Mouse (Mus musculus): ENCODE measurements around the gene Unc13a. TPM values are rescaled to one million over a fixed set of nuclear protein-coding genes. Genes with fewer than 3 reads are reported as not detected.
A peak's percentile ranks its signal among the peaks of the same experiment; 100 is the strongest.

The Unc13a gene
- polyA plus RNA-seq, 1 experiment from 2014 or later: 17.1 TPM

DNA sequence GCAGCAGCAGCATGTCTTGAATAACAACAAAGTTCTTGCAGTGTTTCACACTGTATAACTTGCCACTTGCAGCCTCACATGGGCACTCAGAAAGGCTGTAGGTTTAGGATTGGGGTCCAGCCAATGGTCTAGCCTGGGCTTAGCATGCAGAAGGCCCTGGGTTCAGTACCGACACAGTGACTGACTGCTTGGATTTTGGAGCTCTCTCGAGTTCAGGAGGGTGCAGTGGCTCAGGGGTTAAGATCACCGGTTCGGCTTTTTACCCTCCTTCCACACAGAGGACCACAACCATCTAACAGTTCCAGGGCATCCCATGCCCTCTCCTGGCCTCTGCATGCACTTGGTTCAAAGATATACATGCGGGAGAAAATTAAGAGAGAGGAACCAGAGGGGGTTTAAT, 80.5 kb downstream of the Unc13a start:
- WGBS: 23% methylated on average over 5 of the region's 5 CpGs
- Histone ChIP-seq H3K4me2 (replicated peaks) (peak overlapping the region; percentile 94), H3K27me3 (no peaks in the 10 kb centered on the region), H3K9ac (replicated peaks) (peak overlapping the region; percentile 96), H3K9me3 (no peaks in the 10 kb centered on the region), H3K4me1 (replicated peaks) (peaks cover 36% of the 10 kb centered on the region), H3K27ac (peak overlapping the region; percentile 98), H3K36me3 (peaks cover 23% of the 10 kb centered on the region), H3K4me3 (replicated peaks) (peak overlapping the region; percentile 75)
- no peak for ATAC-seq

DNA sequence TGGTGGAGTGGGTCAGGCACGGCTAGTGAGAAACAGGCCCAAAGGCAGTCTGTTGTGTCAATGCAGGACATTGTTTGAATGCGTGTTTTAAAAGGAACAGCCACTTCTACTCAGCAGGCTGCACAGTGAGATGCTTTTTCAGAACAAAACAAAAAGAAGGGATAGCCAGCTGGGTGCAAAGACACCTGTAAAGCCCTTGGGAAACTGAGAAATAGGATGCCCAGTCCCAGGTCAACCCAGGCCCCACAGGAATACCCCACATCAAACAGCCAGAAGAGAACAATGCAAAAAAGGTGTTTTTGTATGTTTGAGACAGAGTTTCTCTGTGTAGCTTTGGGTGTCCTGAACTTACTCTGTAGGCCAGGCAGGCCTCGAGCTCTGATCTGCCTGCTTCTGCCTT, 82.8 kb downstream of the Unc13a start:
- Histone ChIP-seq H3K27me3 (no peaks in the 10 kb centered on the region), H3K9me3 (no peaks in the 10 kb centered on the region), H3K27ac (no peak overlapping the region), H3K36me3 (peaks cover 41% of the 10 kb centered on the region), H3K4me1 (replicated peaks) (peaks cover 26% of the 10 kb centered on the region), H3K9ac (replicated peaks) (no peak overlapping the region), H3K4me3 (replicated peaks) (no peak overlapping the region), H3K4me2 (replicated peaks) (no peak overlapping the region)
- 69% methylated on average over 3 of the region's 3 CpGs for whole genome bisulfite sequencing
- no peak for ATAC-seq

DNA sequence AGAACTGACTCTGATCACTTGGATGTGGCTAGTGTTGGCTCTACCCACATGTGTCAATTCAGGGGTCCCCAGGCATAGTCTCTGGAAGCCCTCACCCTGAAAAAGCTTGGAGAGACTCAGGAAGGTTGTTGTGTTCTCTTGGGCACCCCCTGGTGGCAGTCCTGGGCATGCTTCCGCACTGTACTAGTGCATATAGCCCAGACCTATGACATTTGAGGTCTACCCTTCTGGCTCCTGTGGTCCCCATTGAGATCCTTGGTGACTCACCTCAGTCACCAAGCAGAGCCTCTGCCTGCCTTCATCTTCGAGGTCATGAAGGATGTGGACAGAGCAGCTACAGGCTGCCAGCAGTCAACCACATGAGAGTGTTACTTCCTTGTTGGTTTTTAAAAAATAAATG, 84.7 kb downstream of the Unc13a start:
- Histone ChIP-seq H3K9ac (replicated peaks) (no peak overlapping the region), H3K4me1 (replicated peaks) (peaks cover 13% of the 10 kb centered on the region), H3K4me2 (replicated peaks) (no peak overlapping the region), H3K27me3 (no peaks in the 10 kb centered on the region), H3K4me3 (replicated peaks) (no peak overlapping the region), H3K27ac (no peak overlapping the region), H3K36me3 (peaks cover 48% of the 10 kb centered on the region), H3K9me3 (no peaks in the 10 kb centered on the region)
- 71% methylated on average over 2 of the region's 2 CpGs for WGBS
- ATAC-seq: no peak

DNA sequence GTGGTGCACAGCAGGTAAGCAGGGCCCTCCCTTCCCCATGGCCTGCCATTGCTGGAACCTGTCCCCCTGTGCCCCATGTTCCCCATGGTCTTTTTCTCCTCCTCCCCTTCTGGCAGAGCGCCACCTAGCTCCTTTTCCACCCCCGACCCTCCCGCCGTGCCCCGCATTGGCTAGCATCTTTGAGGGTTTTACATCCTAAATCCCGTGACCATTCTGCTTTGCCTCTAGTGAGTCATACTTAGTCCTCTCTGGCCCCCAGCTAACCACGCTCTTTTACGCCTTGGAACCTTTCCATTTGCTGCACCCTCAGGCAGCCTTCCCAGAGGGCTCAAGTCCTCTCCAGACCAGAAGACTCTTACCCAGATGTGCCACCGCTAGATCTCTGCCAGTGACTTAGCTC, 91.4 kb downstream of the Unc13a start:
- Histone ChIP-seq H3K4me2 (replicated peaks) (no peak overlapping the region), H3K36me3 (peaks cover 44% of the 10 kb centered on the region), H3K9ac (replicated peaks) (no peak overlapping the region), H3K27me3 (no peaks in the 10 kb centered on the region), H3K4me3 (replicated peaks) (no peak overlapping the region), H3K9me3 (no peaks in the 10 kb centered on the region), H3K4me1 (replicated peaks) (peaks cover 16% of the 10 kb centered on the region), H3K27ac (no peak overlapping the region)
- WGBS: 26% methylated on average over 9 of the region's 9 CpGs
- ATAC-seq: peak; percentile 38

DNA sequence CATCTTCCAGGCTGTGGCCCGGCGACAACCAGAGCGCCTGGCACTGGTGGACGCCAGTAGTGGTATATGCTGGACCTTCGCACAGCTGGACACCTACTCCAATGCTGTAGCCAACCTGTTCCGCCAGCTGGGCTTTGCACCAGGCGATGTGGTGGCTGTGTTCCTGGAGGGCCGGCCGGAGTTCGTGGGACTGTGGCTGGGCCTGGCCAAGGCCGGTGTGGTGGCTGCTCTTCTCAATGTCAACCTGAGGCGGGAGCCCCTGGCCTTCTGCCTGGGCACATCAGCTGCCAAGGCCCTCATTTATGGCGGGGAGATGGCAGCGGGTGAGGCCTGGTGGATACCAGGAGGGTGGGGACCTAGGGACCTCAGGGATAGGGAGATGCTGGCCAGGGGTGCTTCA, 92.1 kb downstream of the Unc13a start:
- H3K4me3 ChIP-seq (replicated peaks): no peak overlapping the region
- 0 out of 2 replicates have a peak overlapping the region, but pooled peaks have one; percentile 5 for H3K27ac ChIP-seq
- H3K27me3 ChIP-seq: no peaks in the 10 kb centered on the region
- H3K9me3 ChIP-seq: no peaks in the 10 kb centered on the region
- H3K36me3 ChIP-seq: peaks cover 37% of the 10 kb centered on the region
- peaks cover 16% of the 10 kb centered on the region for H3K4me1 ChIP-seq (replicated peaks)
- 89% methylated on average over 14 of the region's 14 CpGs for WGBS
- 0 out of 2 replicates have a peak, but pooled peaks have one; percentile 8 for ATAC-seq
- no peak overlapping the region for H3K4me2 ChIP-seq (replicated peaks)
- H3K9ac ChIP-seq (replicated peaks): no peak overlapping the region

DNA sequence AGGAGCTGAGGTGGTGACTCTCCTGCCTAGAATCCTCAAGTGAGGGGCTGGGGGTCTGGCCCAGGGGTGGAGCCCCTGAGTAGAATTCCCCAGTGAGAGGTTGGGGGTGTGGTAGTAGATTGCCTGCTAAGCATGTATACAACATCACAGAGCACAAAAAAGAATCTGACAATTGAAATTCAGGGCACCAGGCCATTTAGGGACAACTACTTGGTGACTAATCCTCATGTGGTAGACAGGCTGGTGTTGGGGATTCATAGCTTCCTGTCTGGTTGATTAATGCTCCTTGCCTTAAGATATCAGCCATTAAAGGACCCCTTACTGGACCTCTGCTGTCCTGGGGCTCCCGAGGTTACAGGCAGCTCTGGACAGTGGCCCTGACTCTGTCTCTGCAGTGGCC, 92.5 kb downstream of the Unc13a start:
- Histone ChIP-seq H3K9ac (replicated peaks) (no peak overlapping the region), H3K4me3 (replicated peaks) (no peak overlapping the region), H3K4me1 (replicated peaks) (peaks cover 19% of the 10 kb centered on the region), H3K4me2 (replicated peaks) (no peak overlapping the region), H3K27ac (no peak overlapping the region), H3K27me3 (no peaks in the 10 kb centered on the region), H3K36me3 (peaks cover 33% of the 10 kb centered on the region), H3K9me3 (no peaks in the 10 kb centered on the region)
- ATAC-seq: no peak
- WGBS: 87% methylated on average over 1 of the region's 1 CpGs

DNA sequence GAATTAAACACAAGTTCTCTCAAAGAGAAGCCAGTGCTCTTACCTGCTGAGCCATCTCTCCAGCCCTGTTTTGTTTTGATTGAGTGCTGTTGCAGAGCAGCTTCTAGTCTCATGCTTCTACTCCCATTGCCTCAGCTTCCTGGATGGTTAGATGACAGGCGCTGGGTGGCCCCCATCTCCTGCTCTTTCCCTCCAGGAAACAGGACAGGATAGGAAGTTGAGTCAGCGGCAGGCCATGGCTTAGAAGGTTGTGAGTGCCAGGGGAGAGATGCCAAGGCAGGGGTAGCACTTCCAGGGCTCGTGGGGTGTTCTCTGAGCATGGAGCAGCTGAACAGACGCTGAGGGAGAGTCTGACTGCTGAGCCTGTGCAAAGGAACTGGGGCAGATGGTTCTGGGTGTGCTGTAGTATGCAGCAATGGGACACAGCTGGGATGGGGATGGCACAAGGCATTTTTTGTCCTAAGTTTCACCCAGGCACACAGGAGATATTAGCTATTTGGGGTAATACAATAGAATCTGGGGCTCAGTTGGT, 93.6 kb downstream of the Unc13a start:
- ATAC-seq: no peak
- Histone ChIP-seq H3K9ac (replicated peaks) (no peak overlapping the region), H3K4me2 (replicated peaks) (no peak overlapping the region), H3K4me3 (replicated peaks) (no peak overlapping the region), H3K4me1 (replicated peaks) (peaks cover 24% of the 10 kb centered on the region), H3K9me3 (no peaks in the 10 kb centered on the region), H3K27me3 (no peaks in the 10 kb centered on the region), H3K27ac (no peak overlapping the region; the same call in 1 of the 2 replicates), H3K36me3 (peaks cover 29% of the 10 kb centered on the region)
- 85% methylated on average over 4 of the region's 4 CpGs for WGBS

DNA sequence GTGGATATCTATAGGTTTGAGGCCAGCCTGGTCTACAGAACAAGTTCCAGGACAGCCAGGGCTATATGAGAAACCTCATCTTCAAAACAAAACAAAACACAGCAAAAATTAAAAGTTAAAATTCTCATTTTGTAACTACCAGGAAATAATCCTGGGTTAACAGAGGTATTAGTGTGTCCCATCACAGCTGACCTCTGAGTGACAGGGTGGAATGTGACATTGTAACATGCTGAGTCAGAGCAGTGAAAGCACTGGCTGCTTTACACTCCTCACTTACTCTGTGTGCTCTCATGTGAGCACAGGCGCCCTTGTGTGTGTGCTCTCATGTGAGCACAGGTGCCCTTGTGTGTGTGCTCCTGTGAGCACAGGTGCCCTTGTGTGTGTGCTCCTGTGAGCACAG, 96.5 kb downstream of the Unc13a start:
- Histone ChIP-seq H3K9ac (replicated peaks) (no peak overlapping the region), H3K9me3 (no peaks in the 10 kb centered on the region), H3K36me3 (peaks cover 6% of the 10 kb centered on the region; the same call in 1 of the 2 replicates), H3K4me1 (replicated peaks) (peaks cover 41% of the 10 kb centered on the region), H3K4me3 (replicated peaks) (no peak overlapping the region), H3K27me3 (no peaks in the 10 kb centered on the region), H3K27ac (no peak overlapping the region), H3K4me2 (replicated peaks) (no peak overlapping the region)
- WGBS: 67% methylated on average over 1 of the region's 1 CpGs
- ATAC-seq: no peak

DNA sequence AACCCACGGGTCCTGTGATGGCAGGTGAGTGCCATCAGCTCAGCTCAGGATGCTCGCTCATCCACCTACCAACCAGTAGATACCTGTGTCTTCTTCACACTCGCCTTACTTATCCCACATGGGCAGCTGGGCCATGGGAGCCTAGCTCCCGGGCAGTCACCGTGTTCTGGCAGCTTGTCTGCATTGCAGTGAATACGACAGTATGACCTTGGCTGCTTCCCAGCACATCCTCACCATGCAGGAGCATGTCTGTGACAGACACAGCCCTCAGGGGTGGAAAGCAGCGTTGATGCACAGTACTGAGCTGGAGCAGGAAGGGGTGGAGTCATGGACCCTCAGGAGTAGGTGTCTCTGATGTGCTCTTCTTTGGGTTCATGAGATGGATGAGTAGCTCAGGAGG, 97.1 kb downstream of the Unc13a start:
- Histone ChIP-seq H3K9ac (replicated peaks) (0 out of 2 replicates have a peak overlapping the region, but pooled peaks have one; percentile 8), H3K36me3 (peaks cover 2% of the 10 kb centered on the region; the same call in 1 of the 2 replicates), H3K4me1 (replicated peaks) (peaks cover 36% of the 10 kb centered on the region), H3K27ac (no peak overlapping the region), H3K9me3 (no peaks in the 10 kb centered on the region), H3K27me3 (no peaks in the 10 kb centered on the region), H3K4me2 (replicated peaks) (no peak overlapping the region), H3K4me3 (replicated peaks) (no peak overlapping the region)
- 84% methylated on average over 7 of the region's 7 CpGs for WGBS
- no peak for ATAC-seq

Small RNAs within 50 kb of the gene (microRNA-seq; reads per million reads assigned to microRNA genes)
- gene Mir6769b: 2.5 reads per million, percentile 7 among the genes with 10 or more reads in this experiment

Other genes with a start within 250 kb of the Unc13a start
- 114 and 133 TPM in 2 replicates for gene Abhd8, start 208.1 kb downstream of the Unc13a start, polyA plus RNA-seq (2015; fragmentation: Nextera tagmentation; extraction: Ambion mirVana)
- gene Mrpl34, start 206.8 kb downstream of the Unc13a start, polyA plus RNA-seq (2015; fragmentation: Nextera tagmentation; extraction: Ambion mirVana): 242 TPM in 2 replicates
- gene Dda1, start 202.6 kb downstream of the Unc13a start, polyA plus RNA-seq (2015; fragmentation: Nextera tagmentation; extraction: Ambion mirVana): 197 TPM in 2 replicates
- gene Ano8, start 185.8 kb downstream of the Unc13a start, polyA plus RNA-seq (2015; fragmentation: Nextera tagmentation; extraction: Ambion mirVana): 5.3 and 9.3 TPM in 2 replicates
- gene Gtpbp3, start 183.7 kb downstream of the Unc13a start, polyA plus RNA-seq (2015; fragmentation: Nextera tagmentation; extraction: Ambion mirVana): 11.6 and 13.2 TPM in 2 replicates
- gene Plvap, start 160.0 kb downstream of the Unc13a start, polyA plus RNA-seq (2015; fragmentation: Nextera tagmentation; extraction: Ambion mirVana): 8.0 and 10.2 TPM in 2 replicates
- 0.11 TPM in 1 of 2 replicates, not detected in the other for gene Ccdc194, start 146.0 kb downstream of the Unc13a start, polyA plus RNA-seq (2015; fragmentation: Nextera tagmentation; extraction: Ambion mirVana)
- 9.8 and 10.9 TPM in 2 replicates for gene Bst2, start 134.3 kb downstream of the Unc13a start, polyA plus RNA-seq (2015; fragmentation: Nextera tagmentation; extraction: Ambion mirVana)
- 51.7 and 62.3 TPM in 2 replicates for gene Mvb12a, start 128.8 kb downstream of the Unc13a start, polyA plus RNA-seq (2015; fragmentation: Nextera tagmentation; extraction: Ambion mirVana)
- gene Tmem221, start 112.9 kb downstream of the Unc13a start, polyA plus RNA-seq (2015; fragmentation: Nextera tagmentation; extraction: Ambion mirVana): not detected in 2 replicates
- not detected in 2 replicates for gene Nxnl1, start 105.2 kb downstream of the Unc13a start, polyA plus RNA-seq (2015; fragmentation: Nextera tagmentation; extraction: Ambion mirVana)
- 53.7 and 58.7 TPM in 2 replicates for gene Slc27a1, start 102.9 kb downstream of the Unc13a start, polyA plus RNA-seq (2015; fragmentation: Nextera tagmentation; extraction: Ambion mirVana)
- gene Pgls, start 79.6 kb downstream of the Unc13a start, polyA plus RNA-seq (2015; fragmentation: Nextera tagmentation; extraction: Ambion mirVana): 201 and 208 TPM in 2 replicates
- gene Fam129c, start 74.1 kb downstream of the Unc13a start, polyA plus RNA-seq (2015; fragmentation: Nextera tagmentation; extraction: Ambion mirVana): 4.4 and 7.5 TPM in 2 replicates
- 51.1 and 51.3 TPM in 2 replicates for gene Colgalt1, start 60.8 kb downstream of the Unc13a start, polyA plus RNA-seq (2015; fragmentation: Nextera tagmentation; extraction: Ambion mirVana)
- gene Jak3, start 4.5 kb upstream of the Unc13a start, polyA plus RNA-seq (2015; fragmentation: Nextera tagmentation; extraction: Ambion mirVana): 2.5 and 2.7 TPM in 2 replicates
- gene Insl3, start 17.5 kb upstream of the Unc13a start, polyA plus RNA-seq (2015; fragmentation: Nextera tagmentation; extraction: Ambion mirVana): 0.70 and 0.79 TPM in 2 replicates
- 0.28 and 0.31 TPM in 2 replicates for gene B3gnt3, start 30.0 kb upstream of the Unc13a start, polyA plus RNA-seq (2015; fragmentation: Nextera tagmentation; extraction: Ambion mirVana)
- gene Fcho1, start 54.0 kb upstream of the Unc13a start, polyA plus RNA-seq (2015; fragmentation: Nextera tagmentation; extraction: Ambion mirVana): 63.9 and 65.5 TPM in 2 replicates
- 7.7 and 8.1 TPM in 2 replicates for gene Zfp709, start 210.3 kb upstream of the Unc13a start, polyA plus RNA-seq (2015; fragmentation: Nextera tagmentation; extraction: Ambion mirVana)
- gene Zfp882, start 236.9 kb upstream of the Unc13a start, polyA plus RNA-seq (2015; fragmentation: Nextera tagmentation; extraction: Ambion mirVana): 19.8 and 21.4 TPM in 2 replicates
- 39.1 and 42.0 TPM in 2 replicates for gene Zfp617, start 236.9 kb upstream of the Unc13a start, polyA plus RNA-seq (2015; fragmentation: Nextera tagmentation; extraction: Ambion mirVana)

All from midbrain, embryonic 13.5 days (tissue).